Mouse (Mus musculus) lung, postnatal 25 days (tissue): ENCODE results near the gene Nlgn2.
"Not testable (repeated sequence)": the region's sequence is repeated elsewhere in the genome, so short reads cannot be mapped to it uniquely, and the experiment has no call there.

Experiments
- DNase-seq: peaks from one replicate; pipeline ENCODE4 v3.0.0; 2022; ENCODE audit warnings: low spot score

Nlgn2 gene

GRCm38 (mm10) chr11:69863729-69864128 lies 26.1 kb upstream of the Nlgn2 start:
- not testable (repeated sequence) for DNase-seq

DNA sequence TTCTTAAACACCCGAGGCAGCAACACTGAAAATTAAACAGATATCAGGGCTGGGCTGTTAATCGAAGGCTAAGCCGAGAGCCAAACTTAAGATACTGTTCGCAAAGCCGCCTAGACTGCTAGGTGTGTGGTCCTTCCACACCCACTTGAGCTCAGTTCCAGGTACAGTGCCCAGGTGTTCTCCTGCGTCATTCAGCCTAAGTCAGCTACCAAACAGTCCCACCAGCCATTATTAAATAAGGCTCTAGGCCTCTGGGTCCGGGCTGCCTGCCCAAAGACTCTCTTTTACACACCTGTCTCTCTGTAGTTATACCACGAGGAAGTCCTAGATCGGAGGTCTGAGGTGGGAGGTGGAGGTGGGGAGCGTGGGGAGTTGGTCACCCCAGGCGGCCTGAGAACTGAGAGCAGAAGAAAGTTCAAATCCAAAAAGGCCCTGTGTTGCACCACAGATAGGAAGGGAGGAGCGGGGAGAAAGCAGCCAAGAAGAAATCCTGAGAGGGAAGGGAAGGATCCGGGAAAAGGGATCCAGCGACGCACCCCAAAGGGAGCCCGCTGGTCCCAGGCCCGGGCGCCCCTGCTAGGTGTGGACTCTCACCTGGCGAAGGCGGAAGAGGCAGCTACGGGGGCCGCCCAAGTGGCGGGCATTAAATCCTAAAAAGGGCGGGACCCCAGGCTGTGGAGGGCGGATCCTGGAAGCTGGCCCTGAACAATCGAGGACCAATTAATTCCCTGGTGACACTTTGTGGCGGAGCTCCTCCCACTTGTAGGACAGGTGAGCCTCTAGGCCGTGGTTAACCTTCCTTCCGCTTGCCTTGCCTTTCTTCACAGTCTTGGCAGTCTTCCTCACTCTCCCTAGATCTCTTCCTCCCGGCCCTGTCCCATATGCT lies 20.8 kb upstream of the Nlgn2 start, which contains the start of gene Tnk1:
Gene Tnk1 (minus strand): TSS at position 618 of the 886 bp plus-strand sequence.
- DNase-seq: peak; percentile 73

DNA sequence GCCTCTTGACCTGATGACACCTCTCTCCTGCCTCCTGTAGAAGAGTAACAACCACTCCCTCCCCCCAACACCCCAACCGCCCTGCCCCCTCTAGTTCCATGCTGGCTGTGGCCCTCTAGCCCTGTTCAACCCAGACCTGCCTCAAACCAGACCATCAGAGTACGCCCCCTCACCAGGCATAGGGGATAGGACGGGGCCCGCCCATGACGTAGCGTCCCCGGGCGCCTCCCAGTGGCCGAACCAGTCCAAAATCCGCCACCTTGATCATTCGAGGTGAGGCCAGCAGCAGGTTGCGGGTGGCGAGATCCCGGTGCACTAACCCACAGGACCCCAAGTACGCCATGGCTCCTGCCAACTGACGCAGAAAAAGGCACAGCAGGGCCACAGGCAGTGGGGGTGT lies 17.8 kb upstream of the Nlgn2 start:
- no peak for DNase-seq

DNA sequence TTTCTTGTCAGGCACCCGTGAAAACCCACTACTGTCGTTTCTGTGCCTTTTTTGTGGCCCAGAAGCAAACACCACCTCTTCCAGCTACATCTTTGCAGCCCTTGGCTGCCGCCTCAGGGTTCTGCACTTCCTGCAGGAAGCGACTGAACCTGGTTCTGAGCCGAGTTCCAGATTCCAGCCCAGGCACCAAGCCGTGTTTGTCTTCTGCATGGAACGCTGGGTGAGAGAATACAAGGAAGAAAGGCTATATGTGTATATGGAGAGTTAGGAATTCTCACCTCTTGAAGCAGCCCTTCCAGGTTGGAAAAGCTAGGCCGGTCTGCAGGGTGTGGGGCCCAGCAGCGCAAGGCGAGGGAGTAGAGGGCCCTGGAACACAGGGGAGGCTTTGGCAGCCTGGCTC lies 17.1 kb upstream of the Nlgn2 start:
- no peak for DNase-seq

DNA sequence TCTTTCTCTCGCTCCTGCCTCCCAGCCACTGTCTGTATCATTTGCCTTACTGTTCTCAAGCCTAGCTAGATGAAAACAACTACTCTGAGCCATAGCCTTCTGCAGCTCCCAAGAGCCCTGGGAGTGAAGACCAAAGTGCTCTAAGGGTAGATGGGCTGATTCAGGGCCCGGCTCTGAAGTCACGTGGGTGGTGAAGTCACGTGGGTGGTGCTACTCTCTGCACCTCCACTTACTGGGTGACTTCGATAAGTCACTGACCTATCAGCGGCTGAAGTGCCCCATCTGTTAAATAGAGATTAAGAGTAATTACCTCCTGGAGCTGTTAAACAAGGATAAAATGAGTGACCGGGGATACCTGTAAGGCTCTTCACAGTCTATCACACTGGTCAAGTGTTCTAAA lies 16.4 kb upstream of the Nlgn2 start:
- no peak for DNase-seq

- no peak for DNase-seq
These were observed 13.2 kb upstream of the Nlgn2 start for GRCm38 (mm10) chr11:69850754-69851153.

DNA sequence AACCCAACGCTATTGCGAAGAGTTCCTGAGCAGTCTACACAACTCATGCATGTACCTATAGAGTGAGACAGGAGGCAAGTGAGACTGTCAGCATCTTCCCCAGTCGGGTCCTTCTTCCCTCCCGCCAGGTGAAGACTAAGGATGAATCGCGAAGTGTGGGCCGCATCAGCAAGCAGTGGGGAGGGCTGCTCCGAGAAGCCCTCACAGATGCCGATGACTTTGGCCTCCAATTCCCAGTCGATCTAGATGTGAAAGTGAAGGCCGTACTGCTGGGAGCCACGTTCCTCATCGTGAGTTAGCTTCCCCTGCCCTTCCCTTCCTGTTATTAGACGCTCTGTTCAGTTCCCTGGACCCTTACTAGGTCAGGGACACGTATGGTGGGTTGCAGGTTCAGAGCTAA lies 12.3 kb upstream of the Nlgn2 start:
- DNase-seq: no peak

DNA sequence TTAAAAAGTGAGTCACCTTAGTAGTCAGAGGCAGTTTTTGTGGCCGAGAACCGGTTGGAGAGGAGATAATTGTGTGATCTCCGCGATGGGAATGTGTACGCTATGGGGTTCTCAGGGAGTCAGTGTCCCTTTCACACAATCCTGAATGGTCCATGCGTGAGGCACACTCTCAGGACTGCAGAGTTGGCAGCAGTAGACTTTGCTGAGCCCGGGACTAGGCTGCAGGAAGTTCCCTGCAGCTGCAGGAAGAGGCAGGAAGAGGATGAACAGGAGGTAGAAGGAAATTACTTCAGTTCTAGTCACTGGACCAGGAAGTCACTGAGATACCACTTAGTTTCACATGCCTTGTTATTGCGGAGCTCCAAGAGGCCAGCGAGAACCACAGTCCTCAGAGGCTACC lies 11.5 kb upstream of the Nlgn2 start:
- DNase-seq: peak; percentile 20

- DNase-seq: no peak
These were observed 10.4 kb upstream of the Nlgn2 start for GRCm38 (mm10) chr11:69848021-69848420.

GRCm38 (mm10) chr11:69846738-69847688 lies 9.4 kb upstream of the Nlgn2 start:
- DNase-seq: peak; percentile 24

GRCm38 (mm10) chr11:69846198-69846680 lies 8.7 kb upstream of the Nlgn2 start, which contains the start of gene Plscr3:
TSS of gene Plscr3 (plus strand) at chr11:69846376.
- DNase-seq: peak; percentile 93

GRCm38 (mm10) chr11:69838714-69839104 lies 1.1 kb upstream of the Nlgn2 start:
- DNase-seq: peak; percentile 21

DNA sequence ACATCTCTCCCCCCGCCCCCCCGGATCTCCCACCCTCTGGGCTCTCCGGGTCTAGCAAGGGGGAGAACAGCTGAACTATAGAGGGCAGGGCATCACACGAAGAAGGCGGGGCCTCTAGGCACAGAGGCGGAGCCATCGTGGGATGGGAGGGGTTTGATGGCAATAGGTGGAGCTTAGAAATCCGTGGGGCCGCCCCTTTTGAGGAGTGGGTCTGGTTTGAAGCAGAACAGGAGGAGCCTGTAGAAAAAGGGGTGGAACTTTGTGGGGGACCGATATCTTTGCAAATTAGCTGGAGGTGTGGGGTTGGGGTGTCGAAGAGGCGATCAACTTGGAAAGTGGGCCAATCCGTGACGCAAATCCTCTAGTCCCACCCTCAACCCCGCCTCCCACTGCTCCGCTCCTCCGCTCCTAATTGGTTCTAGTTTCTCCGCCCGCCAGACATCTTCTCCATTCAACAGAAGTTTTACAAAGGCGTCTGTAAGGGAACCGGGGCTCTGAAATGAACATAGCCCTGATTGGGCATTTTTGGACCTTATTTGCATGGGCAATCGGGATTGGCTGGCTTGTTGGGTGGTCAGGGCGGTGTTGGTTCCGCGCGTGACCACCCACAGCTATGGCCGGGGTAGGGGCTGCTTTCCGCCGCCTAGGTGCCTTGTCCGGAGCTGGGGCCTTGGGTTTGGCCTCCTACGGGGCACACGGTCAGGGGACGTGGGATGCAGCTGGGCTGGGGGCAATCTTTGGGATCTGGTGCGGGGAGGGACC lies 549 bp upstream of the Nlgn2 start, which contains the start of gene Tmem256:
Gene Tmem256 (plus strand): TSS at position 563 of the 762 bp plus-strand sequence.
- peak; percentile 98 for DNase-seq

GRCm38 (mm10) chr11:69836703-69837576 lies 644 bp downstream of the Nlgn2 start:
- no peak for DNase-seq

DNA sequence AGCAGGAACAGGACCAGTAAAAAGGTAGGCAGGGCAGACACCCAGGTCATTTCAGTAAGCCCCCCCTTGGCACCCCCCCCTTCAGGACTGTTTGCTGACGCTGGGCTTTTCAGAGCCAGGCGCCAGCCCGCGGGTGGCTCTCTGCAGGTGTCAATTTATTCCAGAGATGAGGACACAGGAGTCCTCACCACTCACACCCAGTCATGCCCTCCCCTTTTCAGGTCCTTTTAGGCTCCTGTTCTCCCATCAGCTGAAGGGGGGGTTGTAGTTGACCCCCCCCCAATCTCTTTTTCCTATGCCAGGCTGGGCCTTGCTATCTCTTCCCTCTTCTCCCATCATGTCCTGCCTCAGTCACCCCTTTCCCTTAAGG lies 1.6 kb downstream of the Nlgn2 start:
- no peak for DNase-seq

- DNase-seq: no peak
These were observed 2.1 kb downstream of the Nlgn2 start for GRCm38 (mm10) chr11:69835326-69835965.

DNA sequence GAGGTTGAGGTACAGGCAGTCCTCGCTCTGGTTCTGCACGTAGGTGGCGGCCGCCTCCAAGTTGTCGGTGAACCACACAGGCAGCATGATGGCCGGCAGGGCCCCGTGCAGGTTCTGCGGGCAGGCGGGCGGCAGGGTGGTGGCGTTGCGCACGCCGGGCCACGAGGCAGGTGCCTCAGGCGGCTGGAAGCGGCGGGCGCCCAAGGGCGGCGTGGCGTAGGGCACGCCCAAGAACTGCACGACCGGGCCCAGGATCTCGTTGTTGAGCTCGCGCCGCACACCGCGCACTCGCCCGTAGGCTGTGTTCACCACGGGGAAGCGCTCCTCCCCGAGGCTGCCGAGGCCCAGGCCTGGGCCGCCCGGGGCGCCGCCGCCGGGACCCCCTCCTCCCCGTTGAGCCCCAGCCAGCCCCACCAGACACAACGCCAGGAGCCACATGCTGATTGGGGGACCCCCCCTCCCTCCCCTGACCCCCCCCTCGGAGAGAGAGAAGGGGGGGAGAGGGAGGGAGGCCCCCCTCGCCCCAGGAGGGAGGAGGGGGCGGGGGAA lies 3.5 kb downstream of the Nlgn2 start:
- DNase-seq: peak; percentile 29

DNA sequence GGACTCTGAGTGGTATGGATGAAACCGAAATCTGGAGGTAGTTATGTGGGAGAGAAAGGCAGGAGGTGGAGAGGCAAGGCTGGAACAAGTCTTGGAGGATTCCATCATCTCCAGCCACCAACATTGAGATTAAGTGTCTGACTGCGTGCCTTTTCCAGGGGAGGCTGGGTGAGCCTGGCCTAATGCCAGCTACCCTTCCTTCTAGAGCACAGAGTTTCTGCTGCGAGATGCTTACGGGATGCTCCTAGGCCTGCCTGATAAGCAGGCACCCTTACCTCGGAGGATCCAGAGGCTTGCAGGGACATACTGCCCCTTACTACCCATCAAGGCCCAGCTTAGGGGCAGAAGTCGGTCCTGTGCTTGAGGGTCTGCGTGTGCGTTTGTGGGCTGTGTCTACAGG lies 4.0 kb downstream of the Nlgn2 start:
- DNase-seq: no peak

- DNase-seq: no peak
These were observed 8.8 kb downstream of the Nlgn2 start for GRCm38 (mm10) chr11:69828832-69829231.

DNA sequence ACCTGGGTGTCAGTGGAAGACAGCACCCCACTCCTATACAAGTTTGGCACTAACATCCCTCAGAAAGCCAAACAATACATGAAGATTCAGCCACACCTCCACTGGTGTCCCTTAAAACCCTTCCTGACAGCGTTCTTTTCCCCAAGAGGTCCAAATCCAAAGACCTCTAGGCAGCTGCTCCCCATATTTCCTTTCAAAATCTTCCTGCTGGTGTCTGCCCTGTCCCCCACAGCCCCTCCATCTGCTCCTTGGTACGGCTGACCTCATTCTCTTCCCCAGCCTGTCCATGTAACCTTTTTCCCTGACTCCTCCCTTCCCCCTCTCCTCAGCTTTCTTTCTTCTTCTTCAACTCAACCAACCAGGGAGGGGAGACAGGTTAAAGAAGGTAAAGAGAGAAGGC lies 14.1 kb downstream of the Nlgn2 start:
- DNase-seq: no peak
